Mouse (Mus musculus) cerebellum, adult 18-20 months (tissue): ENCODE data around the gene Tbc1d10c.

Experiments
- DNase-seq, 2 experiments: peaks; one replicate each; pipeline ENCODE4 v3.0.0; 2021

Gene Tbc1d10c

DNA sequence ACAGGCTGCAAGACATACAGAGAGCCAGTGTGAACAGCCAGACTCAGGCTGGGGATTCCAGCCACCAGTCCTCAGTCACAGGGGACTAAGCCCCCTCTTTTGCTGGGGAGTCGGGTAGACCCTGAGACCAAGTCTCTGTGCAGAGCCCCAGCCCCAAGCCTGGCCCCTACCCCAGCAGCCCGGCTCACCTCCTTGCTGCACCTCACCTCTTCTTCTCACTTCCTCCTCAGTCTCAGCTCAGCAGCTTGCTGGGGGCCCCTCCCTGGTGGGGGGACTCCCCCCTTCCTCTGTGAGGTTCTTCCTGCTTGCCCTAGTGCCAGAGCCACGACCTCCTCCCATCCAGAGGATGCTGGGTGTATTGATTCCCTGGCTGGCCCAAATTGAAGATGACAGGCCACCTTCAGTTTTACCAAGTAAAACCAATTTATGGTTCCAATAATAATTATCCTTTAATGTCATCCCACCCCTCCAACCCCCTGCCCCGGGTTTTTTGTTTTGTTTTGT, at the start of gene Tbc1d10c:
TSS of gene Tbc1d10c (minus strand) at position 454 of the 504 bp plus-strand sequence.
- no peak for DNase-seq

DNA sequence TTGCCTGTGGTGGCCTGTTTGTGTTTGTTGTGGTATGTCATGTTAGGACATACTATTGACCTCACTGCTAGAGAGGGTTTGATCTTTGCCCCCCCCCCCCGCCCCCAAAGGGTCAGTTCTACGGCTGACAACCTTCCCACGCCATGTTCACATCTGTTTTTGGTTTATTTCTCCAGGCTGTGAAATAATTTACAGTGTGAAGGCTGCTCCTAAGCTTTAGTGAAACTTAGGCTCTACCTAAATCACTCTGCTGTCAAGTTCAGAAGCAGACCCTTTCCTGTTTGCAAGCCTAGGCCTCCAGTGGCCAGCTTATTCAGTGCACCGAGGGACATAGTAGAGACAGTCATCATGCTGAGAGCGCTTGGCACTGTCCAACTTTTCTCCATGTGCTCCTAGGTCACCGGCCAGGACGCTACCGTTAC, 49.2 kb upstream of the Tbc1d10c start:
- no peak for DNase-seq

DNA sequence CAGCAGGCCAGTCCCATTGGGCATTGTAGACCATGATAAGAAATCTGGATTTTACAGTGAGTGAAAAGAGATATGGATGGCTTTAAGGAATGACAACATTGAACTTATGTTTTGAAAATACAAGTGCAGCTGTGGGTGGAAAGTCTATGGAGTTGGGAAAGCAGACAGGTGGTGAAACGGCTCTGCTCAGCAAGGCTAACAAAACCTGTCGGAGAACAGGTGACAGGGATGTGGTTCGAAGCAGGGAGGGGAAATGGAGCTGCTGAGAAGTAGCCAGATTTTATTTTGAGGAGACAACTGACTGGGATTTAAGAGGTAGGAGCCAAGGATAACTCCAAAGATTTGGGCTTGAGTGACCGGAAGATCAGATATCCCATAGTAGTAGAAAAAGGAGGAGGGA, 43.5 kb upstream of the Tbc1d10c start:
- DNase-seq: no peak

DNA sequence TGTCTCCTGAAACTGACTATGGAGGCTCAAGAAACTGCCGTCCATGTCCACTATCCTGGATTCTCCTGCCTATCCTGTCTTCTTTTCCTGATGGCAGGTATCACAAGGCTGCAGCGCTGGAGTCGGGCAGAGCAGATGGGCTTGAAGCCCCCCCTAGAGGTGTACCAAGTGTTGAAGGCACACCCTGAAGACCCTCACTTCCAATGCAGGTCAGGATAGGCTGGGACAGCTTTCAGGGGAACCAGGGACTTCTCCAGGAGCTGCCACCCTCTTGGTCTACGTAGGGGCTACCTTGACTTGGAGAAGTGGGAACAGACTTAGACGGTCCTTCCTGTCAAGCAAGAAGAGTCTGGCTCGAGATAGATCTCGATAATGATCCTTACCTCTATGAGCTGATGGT, 41.6 kb upstream of the Tbc1d10c start:
- no peak for DNase-seq

DNA sequence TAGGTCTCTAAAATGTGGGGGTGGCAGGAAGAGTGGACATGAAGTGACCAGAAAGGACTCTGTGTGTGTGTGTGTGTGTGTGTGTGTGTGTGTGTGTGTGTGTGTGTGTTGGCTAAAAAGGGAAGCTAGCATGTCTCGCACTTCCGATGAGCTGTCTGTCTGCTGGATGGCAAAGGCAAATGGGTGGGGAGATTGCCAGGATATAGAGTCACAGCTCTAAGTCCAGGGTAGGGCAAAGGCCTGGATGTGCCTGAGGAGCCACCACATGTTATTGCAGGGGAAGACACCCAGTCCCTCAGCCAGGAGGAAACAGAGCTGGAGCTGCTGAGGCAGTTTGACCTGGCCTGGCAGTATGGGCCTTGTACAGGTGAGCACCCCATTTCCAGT, 41.1 kb upstream of the Tbc1d10c start:
- no peak for DNase-seq

DNA sequence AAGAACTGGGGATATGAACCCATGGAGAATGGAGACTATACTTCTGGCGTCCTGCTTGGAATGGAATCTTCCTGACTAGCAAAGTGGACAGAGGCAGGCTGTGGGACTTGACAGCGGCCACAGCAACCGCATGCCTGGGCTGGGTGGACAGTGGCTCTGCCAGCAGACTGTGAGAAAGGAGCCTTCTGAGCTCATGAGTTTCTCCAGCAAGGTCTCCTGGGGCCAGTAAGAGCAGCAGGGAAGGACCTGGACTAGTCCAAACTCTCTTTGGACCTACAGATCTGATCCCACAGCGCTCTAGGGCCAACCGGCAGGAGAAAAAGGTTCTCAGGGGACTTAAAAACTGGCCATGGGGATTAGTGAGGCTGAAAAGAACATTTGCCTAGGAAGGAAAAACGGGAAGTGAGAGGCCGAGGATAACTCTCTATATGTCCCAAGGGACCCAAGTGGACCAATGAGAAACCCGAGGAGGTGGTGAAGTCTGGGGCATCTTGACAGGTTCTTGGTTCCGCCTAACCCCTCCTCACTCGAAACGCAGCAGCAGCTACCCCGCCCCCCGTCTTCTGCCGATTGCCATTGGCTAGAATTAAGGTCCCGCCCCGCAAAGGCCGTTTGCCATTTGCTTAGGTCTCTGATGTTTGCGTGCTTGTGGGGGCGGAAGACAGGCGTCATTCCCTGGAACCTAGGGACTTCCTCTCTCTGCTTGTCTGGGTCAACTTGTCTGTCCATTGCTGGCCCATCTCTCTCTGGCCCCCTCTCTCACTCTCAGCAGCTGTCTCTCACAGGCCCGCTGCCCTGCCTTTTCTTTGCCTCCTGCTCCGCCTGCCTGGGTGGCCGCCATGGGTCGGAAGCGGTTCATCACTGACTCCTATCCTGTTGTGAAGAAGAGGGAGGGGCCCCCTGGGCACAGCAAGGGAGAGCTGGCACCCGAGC, 40.4 kb upstream of the Tbc1d10c start, which contains the start of gene Pold4:
TSS of gene Pold4 (plus strand) at position 647 of the 933 bp plus-strand sequence.
- DNase-seq: peak; percentile 97 to 99

DNA sequence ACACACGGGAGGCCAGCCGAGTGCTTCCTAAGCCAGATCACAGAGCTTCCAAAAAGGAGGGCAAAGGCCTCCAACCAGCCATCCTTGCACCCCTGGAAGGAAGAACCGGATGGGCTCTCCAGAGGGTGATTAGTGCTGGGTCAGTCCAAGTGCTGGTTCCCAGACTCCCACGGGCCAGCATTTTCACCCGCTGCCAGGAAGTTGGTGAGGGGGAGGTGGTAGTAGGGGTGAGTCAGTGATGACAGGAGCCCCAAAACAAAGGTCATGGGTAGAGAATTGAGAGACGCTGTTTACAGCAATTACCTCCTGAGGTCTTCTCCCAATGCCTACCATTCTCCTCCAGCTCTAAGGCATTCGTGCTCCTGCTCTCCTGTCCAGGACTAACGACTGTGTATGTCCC, 39.3 kb upstream of the Tbc1d10c start:
- DNase-seq: no peak

DNA sequence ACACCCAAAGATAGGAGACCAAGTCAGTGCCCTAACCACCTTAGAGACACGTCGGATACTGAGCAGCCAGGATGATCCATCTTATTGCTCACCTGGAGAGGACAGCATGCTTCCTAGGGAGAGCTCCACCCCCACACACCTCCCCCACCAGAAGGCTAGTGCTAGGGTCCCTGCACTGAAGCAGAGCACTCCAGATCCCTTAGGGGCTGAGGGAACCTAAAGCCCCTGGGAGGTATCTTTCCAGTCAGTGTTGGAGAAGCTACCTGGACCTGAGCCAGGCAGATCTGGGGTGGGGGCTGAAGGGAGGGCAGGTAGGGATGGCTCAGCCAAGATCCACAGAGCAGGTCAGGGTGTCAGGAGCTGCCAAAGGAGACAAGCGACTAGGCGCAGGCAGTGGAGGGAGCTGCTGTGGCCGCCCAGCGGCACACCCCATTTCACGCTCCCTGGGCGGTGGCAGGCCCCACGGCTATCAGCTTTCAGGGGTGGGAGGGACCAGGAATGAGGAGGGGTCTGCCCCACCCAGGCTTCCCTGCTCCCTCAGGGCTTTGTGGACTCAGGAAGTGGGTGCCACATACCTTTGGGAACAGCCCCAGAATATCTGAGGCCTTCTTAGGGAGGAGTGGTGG, 38.5 kb upstream of the Tbc1d10c start:
- no peak for DNase-seq

DNA sequence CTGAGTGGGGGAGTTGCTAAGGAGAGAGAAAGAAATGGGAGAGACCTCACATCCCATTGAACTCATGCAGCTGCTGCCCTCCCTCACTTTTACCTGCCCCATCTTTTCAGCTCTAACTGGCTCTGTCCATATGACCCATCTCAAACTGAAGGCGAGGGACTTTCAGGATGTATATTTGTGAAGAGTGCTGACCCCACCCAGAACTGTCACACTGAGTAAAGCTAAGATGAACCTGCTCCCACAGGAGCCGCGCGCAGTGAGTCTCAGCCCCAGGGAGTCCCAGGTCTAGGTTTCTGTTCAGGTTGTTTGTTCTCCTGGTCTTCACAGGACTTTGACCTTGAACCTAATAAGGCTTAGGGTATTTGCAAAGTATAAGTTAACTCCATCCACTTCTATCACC, 37.8 kb upstream of the Tbc1d10c start:
- DNase-seq: no peak

DNA sequence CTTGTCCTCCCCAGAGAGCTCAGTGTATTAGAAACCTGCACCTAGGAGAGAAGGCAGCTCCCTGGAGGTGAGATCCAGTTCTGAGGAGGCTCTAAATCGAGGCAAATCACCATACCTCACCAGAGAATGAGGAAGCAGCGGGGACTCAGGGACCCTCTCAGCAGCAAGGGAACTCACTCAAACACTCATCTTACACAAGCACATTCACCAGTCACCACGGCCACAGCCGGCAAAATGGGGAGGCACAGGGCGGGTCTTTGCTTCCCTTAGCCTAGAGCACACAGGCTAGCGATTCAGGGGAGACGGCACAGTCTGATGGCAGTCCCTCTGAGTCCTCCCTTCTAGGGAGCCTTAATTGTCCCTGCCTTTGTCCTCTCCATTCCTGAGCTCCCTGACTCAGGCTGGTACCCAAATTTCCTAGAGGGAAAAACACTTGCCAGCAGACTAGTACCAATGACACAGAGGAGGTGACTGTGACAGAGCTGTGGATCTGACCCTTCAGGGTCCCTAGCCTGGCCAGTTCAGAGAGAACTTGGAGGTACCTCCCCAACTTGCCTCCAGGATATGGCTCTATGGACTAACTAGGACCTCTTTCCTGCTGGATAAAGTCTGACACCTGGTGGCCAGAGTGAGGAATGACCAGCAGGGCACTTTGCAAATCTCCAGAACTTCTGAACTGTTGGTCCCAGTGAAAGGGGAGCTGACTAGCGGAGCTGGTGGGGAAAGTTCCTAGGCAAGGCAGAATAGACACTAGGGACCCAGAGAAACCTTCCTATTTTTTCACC, 37.0 kb upstream of the Tbc1d10c start:
- peak; percentile 77 to 79 for DNase-seq

DNA sequence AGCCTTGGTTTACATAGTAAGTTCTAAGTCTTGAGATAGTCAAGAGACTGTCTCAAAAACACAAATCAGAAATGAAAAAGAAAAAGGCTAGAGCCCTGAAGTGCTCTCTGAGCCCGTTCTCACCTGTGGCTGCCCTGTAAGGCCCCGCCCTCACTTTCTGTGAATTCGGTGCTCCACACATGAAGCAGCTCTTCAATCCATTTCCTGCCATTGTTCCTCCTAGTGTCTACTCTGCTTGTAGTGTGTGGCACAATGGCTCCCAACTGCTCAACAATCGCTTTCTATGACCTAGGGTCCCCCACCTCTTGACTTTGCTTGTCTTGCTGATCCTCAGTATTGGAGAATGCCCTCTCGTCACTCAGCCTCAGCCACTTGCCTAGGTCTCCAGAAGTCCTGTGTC, 36.4 kb upstream of the Tbc1d10c start:
- DNase-seq: no peak

DNA sequence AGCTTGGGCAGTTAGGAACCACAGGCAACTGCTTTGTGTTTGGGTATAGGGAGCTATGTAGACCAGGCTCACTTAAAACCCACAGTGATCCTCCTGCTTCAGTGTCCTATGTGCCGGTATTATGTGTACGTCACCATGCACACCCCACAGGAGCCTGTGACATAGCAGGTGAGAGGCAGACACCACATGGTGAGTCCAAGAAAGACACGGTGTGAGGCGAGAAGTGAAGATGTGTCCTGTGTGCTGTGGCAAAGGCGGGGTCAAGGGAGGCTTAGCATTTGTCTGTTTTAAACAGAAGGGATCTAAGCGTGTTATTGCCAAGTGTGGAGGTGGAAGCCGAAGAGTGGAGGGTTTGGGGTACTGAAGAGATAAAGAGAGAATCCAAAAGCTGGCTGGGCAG, 35.7 kb upstream of the Tbc1d10c start:
- DNase-seq: no peak

DNA sequence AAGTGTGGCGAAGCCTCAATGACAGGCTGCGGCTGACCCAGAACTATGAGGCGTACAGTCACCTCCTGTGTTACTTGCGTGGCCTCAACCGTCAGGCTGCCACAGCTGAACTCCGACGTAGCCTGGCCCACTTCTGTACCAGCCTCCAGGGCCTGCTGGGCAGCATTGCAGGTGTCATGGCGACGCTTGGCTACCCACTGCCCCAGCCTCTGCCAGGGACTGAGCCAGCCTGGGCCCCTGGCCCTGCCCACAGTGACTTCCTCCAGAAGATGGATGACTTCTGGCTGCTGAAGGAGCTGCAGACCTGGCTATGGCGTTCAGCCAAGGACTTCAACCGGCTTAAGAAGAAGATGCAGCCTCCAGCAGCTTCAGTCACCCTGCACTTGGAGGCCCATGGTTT, 31.1 kb upstream of the Tbc1d10c start:
- no peak for DNase-seq

DNA sequence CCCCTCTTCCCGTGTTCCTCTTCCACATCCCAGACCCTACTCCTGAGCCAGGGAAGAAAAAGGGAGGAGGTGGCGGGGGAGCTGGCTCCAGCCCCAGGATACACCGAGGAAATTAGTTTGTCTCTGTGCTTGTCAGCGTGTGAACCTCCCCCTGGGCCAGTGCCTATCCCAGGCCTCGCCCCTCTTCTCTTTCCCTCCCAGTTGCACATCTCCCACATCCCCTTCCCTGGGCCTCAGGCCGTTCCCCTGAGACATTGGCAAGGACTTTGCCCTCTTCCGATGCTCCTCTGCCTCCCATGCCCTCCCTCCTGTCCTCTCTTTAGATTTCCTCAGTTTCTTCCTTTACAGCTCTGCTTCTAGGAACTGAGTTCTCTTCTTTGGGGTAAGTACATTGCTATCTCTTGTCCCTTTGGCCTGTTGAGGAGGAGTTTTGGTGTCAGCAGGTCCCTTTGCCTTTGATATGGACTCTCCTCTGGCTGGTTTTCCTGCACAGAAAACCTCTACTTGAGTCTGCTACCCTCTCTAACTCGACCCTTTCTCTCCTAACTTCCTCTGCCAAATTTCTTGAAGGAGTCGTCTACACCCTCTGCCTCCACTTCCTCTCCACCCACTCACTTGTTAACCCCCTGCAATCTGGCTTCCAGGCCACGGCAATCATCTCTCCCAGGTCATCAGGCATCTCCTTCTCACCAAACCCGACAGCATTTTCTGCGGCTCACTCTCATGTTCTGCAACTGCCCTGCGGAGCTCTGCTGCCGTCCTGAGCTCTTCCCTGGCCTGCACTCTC, 30.1 kb upstream of the Tbc1d10c start:
- DNase-seq: no peak

DNA sequence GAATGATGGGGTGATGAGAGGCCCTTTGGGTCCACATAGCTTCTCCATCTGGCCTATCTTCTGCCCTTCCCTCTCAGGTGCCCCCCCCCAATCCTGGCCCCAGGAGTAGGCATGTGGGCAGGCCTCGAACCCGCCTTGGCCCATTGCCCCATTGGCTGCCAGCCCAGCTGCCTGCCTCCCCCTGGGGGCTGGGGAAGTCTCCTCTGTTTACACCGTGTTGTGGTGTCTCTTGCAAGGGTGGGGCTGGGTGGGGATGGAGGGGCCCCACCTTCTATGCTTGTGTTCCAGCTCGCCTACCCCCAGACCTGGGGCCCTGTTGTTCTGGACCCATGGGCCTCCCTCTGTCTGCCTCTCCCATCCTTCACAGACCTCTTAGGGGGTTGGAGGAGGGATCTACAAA, 29.3 kb upstream of the Tbc1d10c start:
- DNase-seq: peak in 1 of 2 experiments; percentile 9

DNA sequence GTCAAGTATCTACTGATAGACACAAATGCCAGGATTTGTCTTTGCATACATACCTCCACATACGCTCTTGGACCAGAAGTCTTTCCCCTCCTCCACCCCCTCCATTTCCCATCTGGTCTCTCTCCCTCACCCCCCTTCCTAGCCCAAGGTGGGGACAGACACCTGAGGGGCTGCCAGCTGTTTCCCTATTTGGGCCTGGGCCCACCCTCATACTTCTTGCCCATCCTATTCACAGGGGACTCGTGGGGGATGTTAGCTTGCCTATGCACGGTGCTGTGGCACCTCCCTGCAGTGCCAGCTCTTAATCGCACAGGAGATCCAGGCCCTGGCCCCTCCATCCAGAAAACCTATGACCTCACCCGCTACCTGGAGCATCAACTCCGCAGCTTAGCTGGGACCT, 28.9 kb upstream of the Tbc1d10c start:
- DNase-seq: peak in 1 of 2 experiments; percentile 2

DNA sequence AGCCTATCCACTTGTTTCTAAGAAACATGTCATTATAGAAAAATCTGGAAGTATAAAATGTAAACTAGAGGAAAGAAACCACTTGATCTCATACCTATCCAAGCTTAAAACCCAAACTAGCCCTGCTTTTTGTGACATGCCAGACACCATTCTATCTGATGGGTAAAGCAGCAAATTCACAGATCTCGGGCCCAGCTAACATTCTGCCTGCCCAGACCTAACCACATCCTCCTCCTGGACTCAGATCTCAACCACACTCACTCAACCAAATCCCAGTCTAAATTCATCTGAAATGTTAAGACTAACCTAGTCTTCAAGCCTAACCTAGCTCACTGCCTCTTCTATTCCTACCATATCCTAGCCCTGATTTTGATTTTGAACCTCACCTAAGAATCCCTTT, 27.7 kb upstream of the Tbc1d10c start:
- no peak for DNase-seq

DNA sequence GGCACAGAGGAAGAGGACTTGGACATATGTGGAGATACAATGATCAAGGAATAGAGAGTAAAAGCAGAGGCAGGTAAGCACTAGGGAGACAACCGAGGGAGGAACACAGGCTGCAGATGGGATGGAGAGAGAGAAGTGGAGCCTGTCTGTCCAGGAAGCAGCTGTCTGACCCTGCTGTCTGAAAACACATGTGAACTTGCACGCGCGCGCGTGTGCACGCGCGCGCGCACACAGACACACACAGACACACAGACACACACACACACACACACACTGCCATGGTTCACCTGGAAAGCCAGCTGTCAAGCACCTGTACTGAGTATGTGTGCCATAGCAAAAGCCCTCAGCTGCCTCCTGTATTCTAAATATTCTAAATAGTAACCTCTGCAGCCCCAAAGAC, 27.2 kb upstream of the Tbc1d10c start:
- no peak for DNase-seq

DNA sequence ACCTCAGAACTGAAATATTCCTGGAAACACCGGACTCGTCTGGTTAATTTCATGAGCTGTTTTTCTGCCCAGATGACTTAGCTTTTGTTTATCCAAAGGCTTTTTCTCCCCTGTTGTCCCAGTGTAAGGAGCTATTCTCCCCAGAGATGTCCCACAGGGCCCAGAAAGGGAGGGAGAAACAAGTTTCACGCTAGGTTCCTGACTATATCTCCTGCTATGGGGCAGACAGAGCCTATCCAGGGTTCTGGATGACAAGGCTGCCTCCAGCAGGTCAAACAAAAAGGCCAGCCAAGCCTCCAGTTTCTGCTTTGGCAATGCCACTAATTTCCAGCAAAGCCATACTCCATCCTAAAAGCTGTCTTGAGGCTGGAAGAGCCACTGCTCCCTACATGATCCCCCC, 26.8 kb upstream of the Tbc1d10c start:
- no peak for DNase-seq

DNA sequence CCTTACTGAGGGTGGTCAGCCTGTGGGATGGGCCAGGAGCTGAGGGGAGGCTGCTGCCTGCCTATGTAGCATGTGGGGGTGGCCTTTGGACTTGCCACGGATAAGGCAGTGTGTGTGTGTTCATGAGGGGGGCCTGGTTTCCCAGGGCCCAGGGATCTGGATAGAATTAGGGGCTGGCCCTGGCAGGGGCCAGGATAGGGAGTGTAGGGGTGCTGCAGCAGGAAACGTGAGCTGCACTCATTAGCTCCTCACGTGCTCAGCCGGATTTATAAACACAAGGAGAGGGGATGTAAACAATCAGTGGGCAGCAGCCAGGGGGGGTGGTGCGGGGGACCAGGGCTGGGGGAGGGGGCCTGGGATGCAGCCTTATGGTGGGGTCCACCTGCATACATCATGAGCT, 26.1 kb upstream of the Tbc1d10c start:
- DNase-seq: no peak

DNA sequence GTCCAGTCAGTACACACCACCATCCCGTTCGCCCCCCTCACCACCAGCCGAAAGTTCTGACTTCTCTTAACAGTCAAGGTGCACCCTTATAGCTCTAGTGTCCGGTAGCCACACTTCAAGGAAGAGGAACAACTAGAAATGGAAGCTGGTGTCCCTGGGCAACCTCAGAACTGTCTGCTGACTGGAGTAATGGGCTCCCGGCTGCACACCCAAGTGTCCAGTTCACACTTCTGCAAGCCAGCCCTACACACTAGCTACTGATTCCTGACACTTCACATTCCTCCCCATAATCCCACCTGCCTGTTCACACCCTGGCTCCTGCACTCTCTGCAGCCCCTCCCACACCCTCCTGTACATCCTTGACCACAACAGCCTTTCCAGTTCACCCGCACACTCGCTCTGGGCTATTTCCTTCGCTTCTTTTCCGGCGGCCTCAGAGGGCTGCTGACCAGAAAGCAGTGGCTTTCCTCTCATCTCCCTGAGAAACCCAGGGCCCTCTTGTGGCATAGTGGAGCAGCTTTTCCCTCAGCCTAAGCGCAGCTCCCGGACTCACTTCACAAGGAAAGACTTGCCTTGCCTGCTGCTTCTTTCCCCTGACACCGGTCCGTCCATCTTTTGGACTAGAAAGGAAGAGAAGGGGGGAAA, 25.1 kb upstream of the Tbc1d10c start:
- DNase-seq: peak; percentile 59 to 72

DNA sequence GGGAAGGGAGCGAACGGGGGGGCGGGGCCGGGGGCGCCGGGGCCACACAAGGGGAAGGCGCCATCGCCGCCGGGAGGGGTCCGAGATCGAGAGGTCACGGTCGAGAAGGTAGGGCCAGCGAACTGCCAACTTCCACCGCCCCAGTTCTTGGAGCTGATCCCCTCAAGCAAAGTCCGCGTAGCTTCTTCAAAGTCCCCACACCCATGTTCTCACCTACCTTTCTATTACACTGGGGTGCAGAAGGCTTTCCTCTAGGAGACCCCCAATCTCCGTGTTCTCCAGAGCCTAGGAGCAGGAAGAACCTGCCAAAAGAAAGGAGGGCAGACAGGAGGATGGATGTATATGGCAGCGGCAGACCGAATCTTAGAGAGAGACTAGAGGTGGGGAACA, 24.4 kb upstream of the Tbc1d10c start:
- no peak for DNase-seq
